21 mouse cellular contexts compared by ENCODE assay signal in the genomic region with DNA sequence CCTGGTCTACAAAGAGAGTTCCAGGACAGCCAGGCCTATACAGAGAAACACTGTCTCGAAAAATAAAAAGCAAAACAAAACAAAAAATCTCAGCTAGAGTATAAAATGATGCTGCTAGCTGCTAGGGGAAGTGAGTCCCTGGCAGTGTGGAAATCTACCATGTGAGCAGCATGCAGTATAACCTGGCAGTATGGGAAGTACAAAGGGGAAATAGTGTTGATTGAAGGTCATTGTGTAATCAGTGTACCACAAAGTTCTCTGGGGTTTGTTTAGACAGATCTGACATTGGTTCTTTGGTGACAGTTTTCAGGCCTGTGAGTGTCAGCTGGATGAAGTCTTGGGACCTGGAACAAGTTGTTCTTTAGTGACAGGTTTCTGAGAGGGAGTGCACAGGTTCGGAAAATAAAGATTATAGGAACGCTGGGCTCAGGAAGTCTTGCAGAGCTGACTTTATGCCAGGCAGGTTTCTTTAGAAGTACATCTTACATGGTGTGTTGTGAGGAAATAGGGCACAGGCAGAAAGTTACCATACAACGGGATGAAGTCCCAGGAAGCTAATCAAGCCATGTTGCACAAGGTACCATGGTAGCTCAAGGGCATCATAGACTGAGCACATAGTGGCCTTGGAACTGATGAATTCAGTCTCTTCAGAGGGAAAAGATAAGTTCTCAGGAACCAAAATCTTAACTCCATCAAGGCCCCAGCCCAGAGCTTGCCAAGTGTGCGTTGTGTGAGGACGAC. TPM values are rescaled to one million over a fixed set of nuclear protein-coding genes. Genes with fewer than 3 reads are reported as not detected.
DNase-seq lines count a peak whose midpoint lies in the region; ATAC-seq and TF ChIP-seq lines count a peak whose summit lies in the region.
"Had no signal": no experiment of that assay in that cellular context is flagged by ENCODE, and none has a peak within 500 bp of the region (broad histone marks: within the 10 kb centered on the region; RNA-seq: fewer than 3 reads in every experiment).

No protein-coding gene starts in this region.

- intact Hi-C loops in left cerebral cortex, postnatal 14 days (cut with DNase I): no loop called here

- no peaks in the 10 kb centered on the region for H3K4me1 ChIP-seq in midbrain, postnatal 0 days (ENCODE audit: insufficient read depth, low read length)
- H3K4me1 ChIP-seq: forebrain, embryonic 12.5 days; midbrain, embryonic 10.5 days had no signal

- TF ChIP-seq CTCF in midbrain, postnatal 0 days (IDR thresholded peaks at IDR 0.05): no peak

- H3K79me2 ChIP-seq in macrophage (ENCODE audit: inconsistent target): no peaks in the 10 kb centered on the region

- no peaks in the 10 kb centered on the region for H3K36me3 ChIP-seq in macrophage (ENCODE audit: inconsistent target)
- H3K36me3 ChIP-seq in midbrain, postnatal 0 days (ENCODE audit: insufficient read depth, low read length): peaks cover 12% of the 10 kb centered on the region; the same call in 1 of the 2 replicates

- 69% methylated on average over 6 of the region's 6 CpGs for WGBS in macrophage (ENCODE audit: missing documents)
- 95% methylated on average over 6 of the region's 6 CpGs for WGBS in midbrain, postnatal 0 days

- ATAC-seq in midbrain, postnatal 0 days (ENCODE audit: low FRiP score): no peak
- ATAC-seq: inflammation-experienced regulatory T-cells, adult 6 months had no signal

- peak; percentile 9 for DNase-seq in adrenal gland, adult 8-10 months
- DNase-seq in adrenal gland, postnatal 4 days (ENCODE audit: low spot score in 2 of 2): no peak
- peak; percentile 21 for DNase-seq in lung, postnatal 36 days
- DNase-seq in lung, adult 18-20 months: no peak
- DNase-seq in gastrocnemius, postnatal 4 days (ENCODE audit: low spot score in 2 of 2): no peak
- no peak for DNase-seq in left cerebral cortex, postnatal 14 days (ENCODE audit: low spot score in 2 of 2)
- no peak for DNase-seq in midbrain, postnatal 0 days (ENCODE audit: low spot score)
- DNase-seq: cerebellum, postnatal 10 days; embryo, embryonic 11 days; gastrocnemius, postnatal 36 days; layer of hippocampus, postnatal 36 days; left cerebral cortex, postnatal 4 days; lung, embryonic 14.5 days; thymus, postnatal 4 days had no signal

- no peaks in the 10 kb centered on the region for H3K9me3 ChIP-seq in midbrain, postnatal 0 days (ENCODE audit: low read length)
- H3K9me3 ChIP-seq: forebrain, embryonic 12.5 days; kidney, embryonic 15.5 days; midbrain, embryonic 10.5 days had no signal

- H3K4me3 ChIP-seq in macrophage (ENCODE audit: inconsistent target): no peak overlapping the region
- H3K4me3 ChIP-seq in midbrain, postnatal 0 days (ENCODE audit: low read depth, low read length): no peak overlapping the region
- H3K4me3 ChIP-seq: forebrain, embryonic 12.5 days; kidney, embryonic 15.5 days; midbrain, embryonic 10.5 days had no signal

- no peaks in the 10 kb centered on the region for H3K27me3 ChIP-seq in midbrain, postnatal 0 days (ENCODE audit: insufficient read depth, low read length)
- H3K27me3 ChIP-seq: CH12.LX; forebrain, embryonic 12.5 days; kidney, embryonic 15.5 days had no signal

- no peak overlapping the region for H3K9ac ChIP-seq in midbrain, postnatal 0 days (replicated peaks; ENCODE audit: low read length, poor library complexity, severe bottlenecking)
- H3K9ac ChIP-seq: forebrain, embryonic 12.5 days; kidney, embryonic 15.5 days; lung, embryonic 14.5 days had no signal

- no peak overlapping the region for H3K4me2 ChIP-seq in midbrain, postnatal 0 days (ENCODE audit: low read depth, low read length, poor library complexity, severe bottlenecking)
- H3K4me2 ChIP-seq: forebrain, embryonic 12.5 days; kidney, embryonic 15.5 days; lung, embryonic 14.5 days had no signal

- H3K27ac ChIP-seq in macrophage: peak overlapping the region; percentile 44
- no peak overlapping the region for H3K27ac ChIP-seq in midbrain, postnatal 0 days (ENCODE audit: low read depth, low read length)
- H3K27ac ChIP-seq: forebrain, embryonic 12.5 days; kidney, embryonic 15.5 days; midbrain, embryonic 10.5 days had no signal

RNA-seq across cellular contexts. Expression of a gene that starts 24.5 kb away (rescaled TPM):
- under 1 TPM in 1 of 4 experiments, not detected in 3; 0.13 TPM for total RNA-seq in adrenal gland, adult 8-10 months (2022)
- under 1 TPM; 0.08 to 0.31 TPM for total RNA-seq in adrenal gland, postnatal 4 days (2021)
- total RNA-seq in macrophage (2018; cell fraction: chromatin; rRNA removed): under 1 TPM in 1 of 26 experiments, not detected in 25; 0.18 TPM
- total RNA-seq in macrophage (2018; cell fraction: cytosol; rRNA removed): under 1 TPM in 8 of 26 experiments, not detected in 18; 0.04 to 0.13 (median 0.05) TPM
- total RNA-seq in macrophage (2018; cell fraction: nucleus; rRNA removed): under 1 TPM in 6 of 26 experiments, not detected in 20; 0.10 to 0.34 (median 0.19) TPM
- 0.03 TPM in 1 of 3 replicates, not detected in the others for polyA plus RNA-seq in macrophage (2018)
- 1 to 10 TPM in 1 of 2 experiments, under 1 TPM in 1; 0.75 to 1.1 TPM for total RNA-seq in gastrocnemius, postnatal 4 days (2021)
- total RNA-seq in left cerebral cortex, postnatal 14 days (2021): 10 to 100 TPM; 11.7 to 14.0 TPM
- total RNA-seq in midbrain, postnatal 0 days (2014; rRNA removed): 4.6 and 5.6 TPM in 2 replicates
- polyA plus RNA-seq in midbrain, postnatal 0 days (2015; fragmentation: Nextera tagmentation; extraction: Ambion mirVana): 3.8 and 4.3 TPM in 2 replicates
- total RNA-seq: adrenal gland, postnatal 36 days; CH12.LX; gastrocnemius, postnatal 36 days had no signal

RNA-seq across cellular contexts. Expression of a gene that starts 50.8 kb away (rescaled TPM):
- 10 to 100 TPM; 10.6 to 15.6 (median 14.3) TPM for total RNA-seq in adrenal gland, adult 8-10 months (2022)
- 10 to 100 TPM; 21.0 to 21.2 TPM for total RNA-seq in adrenal gland, postnatal 4 days (2021)
- 10 to 100 TPM; 13.3 to 50.5 (median 31.0) TPM for total RNA-seq in macrophage (2018; cell fraction: chromatin; rRNA removed)
- total RNA-seq in macrophage (2018; cell fraction: cytosol; rRNA removed): 10 to 100 TPM in 25 of 26 experiments, 1 to 10 TPM in 1; 9.9 to 20.8 (median 17.3) TPM
- total RNA-seq in macrophage (2018; cell fraction: nucleus; rRNA removed): 10 to 100 TPM; 15.1 to 68.0 (median 35.1) TPM
- polyA plus RNA-seq in macrophage (2018): 16.6 to 22.0 TPM (median 20.0 TPM) in 3 replicates
- total RNA-seq in gastrocnemius, postnatal 4 days (2021): 10 to 100 TPM; 13.9 to 14.9 TPM
- 10 to 100 TPM; 15.6 to 17.8 TPM for total RNA-seq in left cerebral cortex, postnatal 14 days (2021)
- total RNA-seq in midbrain, postnatal 0 days (2014; rRNA removed): 12.1 and 18.5 TPM in 2 replicates
- 21.6 and 22.1 TPM in 2 replicates for polyA plus RNA-seq in midbrain, postnatal 0 days (2015; fragmentation: Nextera tagmentation; extraction: Ambion mirVana)

RNA-seq across cellular contexts. Expression of a gene that starts 51.1 kb away (rescaled TPM):
- total RNA-seq in adrenal gland, adult 8-10 months (2022): 10 to 100 TPM; 18.8 to 26.9 (median 23.2) TPM
- 10 to 100 TPM; 25.8 to 31.3 TPM for total RNA-seq in adrenal gland, postnatal 4 days (2021)
- 10 to 100 TPM in 25 of 26 experiments, 1 to 10 TPM in 1; 7.8 to 45.1 (median 28.3) TPM for total RNA-seq in macrophage (2018; cell fraction: chromatin; rRNA removed)
- 10 to 100 TPM in 21 of 26 experiments, 1 to 10 TPM in 5; 8.3 to 13.5 (median 11.4) TPM for total RNA-seq in macrophage (2018; cell fraction: cytosol; rRNA removed)
- 10 to 100 TPM in 22 of 26 experiments, 1 to 10 TPM in 4; 7.9 to 44.1 (median 18.5) TPM for total RNA-seq in macrophage (2018; cell fraction: nucleus; rRNA removed)
- 8.0 to 17.7 TPM (median 12.2 TPM) in 3 replicates for polyA plus RNA-seq in macrophage (2018)
- 10 to 100 TPM; 14.3 to 17.2 TPM for total RNA-seq in gastrocnemius, postnatal 4 days (2021)
- 10 to 100 TPM; 10.9 to 11.7 TPM for total RNA-seq in left cerebral cortex, postnatal 14 days (2021)
- total RNA-seq in midbrain, postnatal 0 days (2014; rRNA removed): 6.7 and 19.3 TPM in 2 replicates
- 5.9 and 7.2 TPM in 2 replicates for polyA plus RNA-seq in midbrain, postnatal 0 days (2015; fragmentation: Nextera tagmentation; extraction: Ambion mirVana)

Comparison
In these comparisons a context has a peak if more than half of its experiments do, and no peak if none do; other contexts are left out.
1. DNase-seq: peak in adrenal gland, adult 8-10 months (single experiment) and lung, postnatal 36 days (single experiment); none in adrenal gland, postnatal 4 days (0 of 2), lung, adult 18-20 months (0 of 2), gastrocnemius, postnatal 4 days (0 of 2), left cerebral cortex, postnatal 14 days (0 of 2) and midbrain, postnatal 0 days (single experiment).